Mouse (Mus musculus): ENCODE data around the gene Lkaaear1. TPM values are rescaled to one million over a fixed set of nuclear protein-coding genes. Genes with fewer than 3 reads are reported as not detected.
A peak's percentile ranks its signal among the peaks of the same experiment; 100 is the strongest.

Lkaaear1 gene
- polyA plus RNA-seq, 1 experiment from 2014 or later: not detected

DNA sequence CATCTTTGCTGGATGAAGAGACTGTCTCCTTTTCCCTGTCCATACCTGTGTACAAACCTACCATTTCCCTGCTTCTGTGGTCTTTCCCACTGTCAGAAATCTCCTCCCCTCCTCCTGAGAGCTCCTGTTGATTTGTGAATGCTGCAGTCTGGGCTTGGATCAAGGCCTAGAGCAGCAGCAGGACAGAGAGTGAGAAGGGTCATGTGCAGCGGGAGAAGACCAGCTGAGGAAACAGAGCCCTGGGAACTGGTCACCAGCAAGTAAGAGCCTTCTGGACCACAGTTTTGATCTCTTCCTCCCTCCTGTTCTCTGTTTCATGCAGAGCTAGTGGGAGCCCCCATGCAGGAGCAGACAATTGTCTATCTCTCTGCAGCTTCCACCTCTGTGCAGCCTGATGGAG is 2.5 kb downstream of the Lkaaear1 start:
- H3K36me3 ChIP-seq (ENCODE audit: poor library complexity, severe bottlenecking): peaks cover 2% of the 10 kb centered on the region; the same call in 1 of the 2 replicates
- 94% methylated on average over 1 of the region's 1 CpGs for WGBS
- peaks cover 2% of the 10 kb centered on the region; the same call in 1 of the 2 replicates for H3K27me3 ChIP-seq

DNA sequence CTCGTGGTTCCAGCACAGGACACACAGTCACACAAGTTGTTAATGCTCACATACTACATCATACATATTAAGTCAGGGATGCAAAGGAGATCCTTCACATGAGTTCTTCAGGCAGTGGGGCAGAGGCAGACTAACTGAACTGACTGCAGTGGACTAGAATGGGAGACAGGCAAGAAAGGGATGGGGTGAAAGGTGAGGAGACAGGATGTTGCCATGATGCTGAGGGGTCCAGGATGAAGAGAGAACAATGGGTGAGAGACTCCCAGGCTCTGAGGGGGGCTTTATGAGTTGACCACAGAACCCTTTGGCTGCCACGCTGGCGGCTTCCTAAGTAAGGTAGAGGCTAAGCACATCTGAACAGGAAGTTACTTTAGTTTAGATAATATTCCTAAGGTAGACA is 3.7 kb downstream of the Lkaaear1 start:
- Histone ChIP-seq H3K4me3 (peak overlapping the region; percentile 70; the same call in 1 of the 2 replicates), H3K9ac (0 out of 2 replicates have a peak overlapping the region, but pooled peaks have one; percentile 85), H3K36me3 (ENCODE audit: poor library complexity, severe bottlenecking) (peaks cover 6% of the 10 kb centered on the region; the same call in 1 of the 2 replicates), H3K9me3 (replicated peaks) (no peaks in the 10 kb centered on the region), H3K27me3 (peaks cover 2% of the 10 kb centered on the region; the same call in 1 of the 2 replicates), H3K27ac (no peak overlapping the region), H3K4me1 (peaks cover 17% of the 10 kb centered on the region), H3K4me2 (peak overlapping the region; percentile 81)
- 91% methylated on average over 3 of the region's 3 CpGs for WGBS
- ATAC-seq: no peak

More for the DNA sequence above, 2.5 kb downstream of the Lkaaear1 start:
- no peak overlapping the region for H3K4me3 ChIP-seq
- peaks cover 17% of the 10 kb centered on the region for H3K4me1 ChIP-seq
- no peak for ATAC-seq
- no peaks in the 10 kb centered on the region for H3K9me3 ChIP-seq (replicated peaks)
- H3K9ac ChIP-seq: 0 out of 2 replicates have a peak overlapping the region, but pooled peaks have one; percentile 16
- no peak overlapping the region for H3K27ac ChIP-seq
- H3K4me2 ChIP-seq: no peak overlapping the region

DNA sequence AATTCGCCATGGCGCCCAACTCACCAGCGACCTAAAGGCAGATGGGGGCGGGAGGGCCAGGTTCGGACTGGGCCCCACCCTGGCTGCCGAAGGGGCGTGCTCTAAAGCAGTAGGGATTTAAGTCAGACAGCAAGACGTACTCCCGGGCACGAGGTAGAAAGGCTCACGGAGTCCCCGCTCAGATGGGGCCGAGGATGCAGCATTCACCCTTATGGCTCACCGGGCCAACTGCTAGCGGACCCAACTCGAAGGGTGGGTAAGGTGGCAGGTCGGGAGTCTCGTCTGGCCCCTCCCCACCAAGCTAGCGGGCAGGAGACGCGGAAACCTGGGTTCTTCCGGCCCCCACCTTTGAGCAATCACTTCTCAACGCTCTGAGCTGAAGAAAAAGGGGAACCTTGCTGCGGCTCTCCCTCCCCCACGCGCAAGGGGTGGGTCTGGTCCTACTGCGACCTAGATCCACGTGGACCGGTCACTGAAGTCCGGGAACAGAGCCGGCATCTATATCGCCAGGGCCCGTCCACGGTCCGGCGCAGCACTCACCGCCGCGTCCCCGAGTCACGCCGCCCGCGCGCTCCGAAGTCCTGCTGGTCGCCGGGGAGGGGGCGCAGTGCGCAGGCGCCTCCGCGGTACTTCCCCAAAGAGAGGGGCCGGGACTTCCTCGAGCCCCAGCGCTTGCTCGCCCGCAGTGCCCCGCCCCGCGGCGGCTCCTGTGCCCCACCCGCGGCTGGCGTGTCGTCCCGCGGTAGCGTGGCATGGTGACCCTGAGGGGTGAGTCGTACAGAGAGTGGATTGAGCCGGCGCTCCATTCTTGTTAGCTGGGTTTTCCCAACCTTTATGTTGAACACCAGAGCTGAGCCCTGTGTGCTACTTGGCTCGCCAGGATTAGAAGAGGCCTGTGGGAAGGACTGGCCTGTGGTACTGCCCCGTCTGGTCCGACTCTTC is 4.6 kb downstream of the Lkaaear1 start, which contains the start of gene Rgs19:
Gene Rgs19 (minus strand): TSS at position 639 of the 942 bp plus-strand sequence.
- H3K27me3 ChIP-seq: peaks cover 2% of the 10 kb centered on the region; the same call in 1 of the 2 replicates

DNA sequence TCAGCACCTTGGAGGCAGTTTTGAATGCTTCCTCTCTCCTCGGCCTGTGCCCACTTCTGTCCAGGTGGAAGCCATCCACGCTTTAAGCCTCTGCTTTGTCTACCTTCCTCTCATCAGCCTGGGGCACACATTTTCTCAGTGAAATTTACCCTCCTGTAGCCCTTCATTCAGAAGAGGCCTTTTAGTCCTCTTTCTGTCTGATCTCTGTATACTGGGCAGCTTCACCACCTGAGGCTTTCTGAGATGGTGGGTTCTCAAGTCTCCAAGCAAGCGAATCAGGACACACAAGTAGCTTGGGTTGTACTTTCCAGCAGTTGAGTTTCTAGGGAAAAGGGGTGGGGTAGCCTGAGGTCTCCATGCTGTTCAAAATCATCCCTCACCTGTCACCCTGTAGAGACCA is 5.9 kb downstream of the Lkaaear1 start:
- ATAC-seq: no peak
- no peak overlapping the region for H3K9ac ChIP-seq
- H3K4me3 ChIP-seq: peak overlapping the region; percentile 70; the same call in 1 of the 2 replicates
- H3K27me3 ChIP-seq: peaks cover 2% of the 10 kb centered on the region; the same call in 1 of the 2 replicates
- H3K9me3 ChIP-seq (replicated peaks): no peaks in the 10 kb centered on the region
- peaks cover 17% of the 10 kb centered on the region for H3K4me1 ChIP-seq
- H3K36me3 ChIP-seq (ENCODE audit: poor library complexity, severe bottlenecking): peaks cover 27% of the 10 kb centered on the region
- H3K4me2 ChIP-seq: peak overlapping the region; percentile 81
- 86% methylated on average over 3 of the region's 3 CpGs for WGBS
- H3K27ac ChIP-seq: no peak overlapping the region

More for the DNA sequence above, 4.6 kb downstream of the Lkaaear1 start, which contains the start of gene Rgs19:
- Histone ChIP-seq H3K4me3 (peak within 1 kb of the TSS; percentile 70), H3K9ac (peak within 1 kb of the TSS; percentile 85), H3K27ac (peak within 1 kb of the TSS; percentile 57; the same call in 1 of the 2 replicates), H3K4me1 (peaks cover 17% of the 10 kb centered on the region), H3K4me2 (peak within 1 kb of the TSS; percentile 81), H3K36me3 (ENCODE audit: poor library complexity, severe bottlenecking) (peaks cover 15% of the 10 kb centered on the region), H3K9me3 (replicated peaks) (no peaks in the 10 kb centered on the region)
- under 1% methylated on average over 70 of the region's 75 CpGs for WGBS
- ATAC-seq: peak; percentile 89

DNA sequence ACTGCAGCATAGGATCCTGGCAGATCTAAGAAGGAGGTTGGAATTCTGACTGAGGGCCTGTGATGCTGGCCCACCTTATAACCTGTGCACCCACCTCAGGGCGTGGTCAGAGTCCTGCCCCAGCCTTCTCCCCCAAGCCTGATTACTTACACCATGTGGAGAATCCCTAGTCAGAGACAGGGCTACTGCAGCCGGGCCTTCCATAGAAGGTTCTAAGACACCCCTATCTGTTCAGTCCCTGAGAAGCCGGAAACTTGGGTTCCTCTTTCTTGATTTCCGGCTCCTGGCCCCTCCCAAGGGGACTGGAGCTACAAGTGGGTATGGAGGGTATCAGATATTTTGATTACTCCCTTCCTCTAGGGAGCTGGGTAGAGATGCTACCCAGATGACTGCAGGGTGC is 6.7 kb downstream of the Lkaaear1 start:
- Histone ChIP-seq H3K27ac (no peak overlapping the region), H3K9ac (no peak overlapping the region), H3K4me2 (no peak overlapping the region), H3K4me1 (peaks cover 17% of the 10 kb centered on the region), H3K9me3 (replicated peaks) (no peaks in the 10 kb centered on the region), H3K36me3 (ENCODE audit: poor library complexity, severe bottlenecking) (peaks cover 34% of the 10 kb centered on the region), H3K4me3 (no peak overlapping the region), H3K27me3 (peaks cover 2% of the 10 kb centered on the region; the same call in 1 of the 2 replicates)
- ATAC-seq: no peak
- 89% methylated on average over 4 of the region's 4 CpGs for WGBS

DNA sequence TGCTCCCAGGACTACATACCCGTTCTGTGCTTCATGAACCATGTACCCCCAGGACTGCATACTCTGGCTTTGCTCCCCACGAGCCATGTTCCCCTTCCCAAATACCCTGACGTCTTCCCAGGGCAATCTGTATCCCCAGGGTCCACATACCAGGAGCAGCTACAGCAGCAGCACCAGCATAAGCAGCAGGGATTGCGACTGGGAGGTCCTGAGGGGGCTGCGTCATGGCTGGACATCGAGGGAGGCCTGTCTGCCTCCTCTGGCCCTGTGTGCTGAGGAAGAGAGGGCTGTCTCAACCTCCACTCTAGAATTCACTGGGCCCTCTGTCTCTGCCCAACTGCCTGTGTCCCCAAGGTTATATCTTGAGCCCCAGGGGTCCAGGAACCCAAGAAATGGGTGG is 7.2 kb downstream of the Lkaaear1 start:
- peaks cover 39% of the 10 kb centered on the region for H3K36me3 ChIP-seq (ENCODE audit: poor library complexity, severe bottlenecking)
- H3K27me3 ChIP-seq: peaks cover 2% of the 10 kb centered on the region; the same call in 1 of the 2 replicates
- no peak overlapping the region for H3K4me3 ChIP-seq
- peaks cover 17% of the 10 kb centered on the region for H3K4me1 ChIP-seq
- H3K9me3 ChIP-seq (replicated peaks): no peaks in the 10 kb centered on the region
- ATAC-seq: no peak
- no peak overlapping the region for H3K4me2 ChIP-seq
- 87% methylated on average over 6 of the region's 6 CpGs for WGBS
- no peak overlapping the region for H3K27ac ChIP-seq
- H3K9ac ChIP-seq: no peak overlapping the region

DNA sequence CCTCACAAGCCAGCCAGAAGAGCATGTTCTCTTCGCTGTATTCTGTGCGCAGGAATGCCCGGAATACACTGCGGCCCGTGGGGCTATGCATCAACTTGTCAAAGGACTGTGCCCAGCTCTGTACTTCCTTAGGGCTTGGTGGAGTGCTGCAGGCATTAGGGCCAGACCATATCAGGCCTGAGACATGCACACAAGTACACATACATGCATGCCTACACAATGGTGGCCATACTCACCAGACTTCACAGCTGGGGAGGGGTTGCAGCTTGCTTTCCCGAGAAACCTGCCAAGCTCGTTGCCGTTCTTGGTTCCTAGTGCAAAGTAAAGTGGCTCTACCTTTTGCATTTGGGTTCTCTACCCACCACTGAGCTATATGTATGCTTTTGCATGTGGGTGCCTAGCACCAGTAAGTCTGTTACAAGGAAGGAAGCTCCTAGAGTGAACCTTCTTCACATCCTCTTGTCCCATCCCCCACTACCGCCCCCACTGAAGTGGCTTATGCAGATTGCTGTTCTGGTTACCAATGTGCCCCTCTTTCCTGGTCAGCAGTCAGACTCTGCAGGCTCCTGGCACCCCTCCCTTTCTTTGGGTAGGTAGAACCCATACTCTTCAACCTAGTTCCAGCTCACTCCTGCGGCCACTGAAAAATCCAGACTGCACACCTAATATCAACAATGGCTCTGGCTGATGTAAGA is 8.6 kb downstream of the Lkaaear1 start:
- peaks cover 48% of the 10 kb centered on the region for H3K36me3 ChIP-seq (ENCODE audit: poor library complexity, severe bottlenecking)
- no peak overlapping the region for H3K27ac ChIP-seq
- H3K27me3 ChIP-seq: no peaks in the 10 kb centered on the region
- H3K4me3 ChIP-seq: no peak overlapping the region
- no peak for ATAC-seq
- H3K4me2 ChIP-seq: no peak overlapping the region
- peaks cover 17% of the 10 kb centered on the region for H3K4me1 ChIP-seq
- no peak overlapping the region for H3K9ac ChIP-seq
- 89% methylated on average over 10 of the region's 10 CpGs for WGBS
- H3K9me3 ChIP-seq (replicated peaks): no peaks in the 10 kb centered on the region

DNA sequence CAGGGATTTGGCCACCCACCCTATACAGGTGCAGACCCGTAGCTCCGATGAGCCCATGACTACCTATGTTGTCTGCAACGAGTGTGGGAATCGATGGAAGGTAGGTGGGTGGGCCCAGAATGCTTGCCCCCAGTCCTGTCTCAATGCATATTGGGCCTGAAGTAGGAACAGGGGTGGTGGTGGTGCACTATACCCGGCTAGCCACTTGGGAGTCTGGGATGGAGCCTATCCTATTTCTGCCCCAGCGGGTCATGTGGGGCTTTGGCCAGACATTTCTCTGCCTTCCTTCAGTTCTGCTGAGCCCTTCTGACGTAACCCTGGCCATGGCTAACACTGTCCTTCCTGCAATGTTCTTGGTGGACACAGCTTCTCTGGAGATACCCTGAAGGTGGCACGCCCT is 10.7 kb downstream of the Lkaaear1 start:
- 96% methylated on average over 8 of the region's 8 CpGs for WGBS
- Histone ChIP-seq H3K36me3 (ENCODE audit: poor library complexity, severe bottlenecking) (peaks cover 48% of the 10 kb centered on the region), H3K27me3 (no peaks in the 10 kb centered on the region), H3K4me1 (peaks cover 6% of the 10 kb centered on the region), H3K4me3 (no peak overlapping the region), H3K4me2 (no peak overlapping the region), H3K27ac (no peak overlapping the region), H3K9ac (no peak overlapping the region), H3K9me3 (replicated peaks) (no peaks in the 10 kb centered on the region)
- ATAC-seq: no peak

DNA sequence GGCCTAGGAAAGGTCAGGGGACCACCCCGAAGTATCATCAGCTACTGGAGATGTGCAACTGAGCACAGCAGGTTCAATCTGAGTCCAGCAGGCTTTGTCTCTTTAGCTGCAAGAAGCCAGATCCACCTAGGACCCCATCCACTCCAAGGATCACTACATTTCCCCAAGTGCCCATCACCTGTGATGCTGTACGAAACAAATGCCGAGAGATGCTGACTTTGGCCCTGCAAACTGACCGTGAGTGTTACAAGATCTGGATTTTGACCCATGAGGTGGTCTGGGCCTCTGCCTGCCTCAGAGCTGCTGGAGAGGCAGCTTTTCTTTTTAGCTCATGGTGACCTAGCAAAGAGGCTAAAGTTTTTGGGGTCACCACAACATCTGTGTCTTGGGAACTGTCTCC is 12.6 kb downstream of the Lkaaear1 start:
- Histone ChIP-seq H3K27ac (no peak overlapping the region), H3K27me3 (no peaks in the 10 kb centered on the region), H3K36me3 (ENCODE audit: poor library complexity, severe bottlenecking) (peaks cover 45% of the 10 kb centered on the region), H3K9me3 (replicated peaks) (no peaks in the 10 kb centered on the region), H3K4me3 (no peak overlapping the region), H3K4me2 (no peak overlapping the region), H3K9ac (no peak overlapping the region), H3K4me1 (peaks cover 13% of the 10 kb centered on the region)
- WGBS: 93% methylated on average over 4 of the region's 4 CpGs
- ATAC-seq: no peak

DNA sequence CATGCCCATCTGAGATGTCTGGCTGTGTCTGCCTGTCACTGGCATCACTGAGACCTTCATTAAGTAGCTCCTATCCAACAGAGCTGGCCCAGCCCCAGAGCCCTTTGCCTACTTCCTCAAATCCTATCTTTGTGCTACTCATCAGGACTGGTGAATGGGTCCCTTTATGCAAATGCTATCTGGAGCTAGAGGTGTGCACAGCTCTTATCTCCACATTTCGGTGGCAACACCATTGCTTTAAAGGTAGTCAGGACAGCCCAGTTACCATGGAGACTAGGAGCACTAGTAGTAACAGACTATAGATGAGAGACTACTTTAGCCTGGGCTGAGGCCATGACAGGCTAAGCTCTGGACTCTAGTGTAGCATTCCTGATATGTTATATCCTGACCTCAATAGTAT is 13.5 kb downstream of the Lkaaear1 start:
- H3K4me2 ChIP-seq: no peak overlapping the region
- H3K27ac ChIP-seq: no peak overlapping the region
- peaks cover 18% of the 10 kb centered on the region for H3K4me1 ChIP-seq
- no peaks in the 10 kb centered on the region for H3K27me3 ChIP-seq
- 94% methylated on average over 1 of the region's 1 CpGs for WGBS
- peaks cover 43% of the 10 kb centered on the region for H3K36me3 ChIP-seq (ENCODE audit: poor library complexity, severe bottlenecking)
- no peak for ATAC-seq
- no peak overlapping the region for H3K9ac ChIP-seq
- no peaks in the 10 kb centered on the region for H3K9me3 ChIP-seq (replicated peaks)
- no peak overlapping the region for H3K4me3 ChIP-seq

DNA sequence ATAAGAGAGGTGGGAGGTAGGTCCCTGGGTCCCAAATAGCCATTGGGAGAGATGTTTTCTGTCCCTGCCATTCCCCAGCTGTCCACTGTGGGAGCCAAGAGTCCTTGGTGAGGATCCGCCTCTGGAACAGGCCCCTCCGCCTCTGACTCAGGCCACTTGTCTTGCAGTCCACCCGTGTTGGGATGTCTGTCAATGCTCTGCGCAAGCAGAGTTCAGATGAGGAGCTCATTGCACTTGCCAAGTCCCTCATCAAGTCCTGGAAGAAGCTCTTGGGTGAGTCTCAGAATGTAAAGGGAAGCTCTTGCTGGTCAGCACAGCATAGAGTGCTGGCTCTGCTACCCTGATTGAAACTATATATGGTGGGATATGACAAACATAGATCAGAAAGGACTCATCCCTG is 14.9 kb downstream of the Lkaaear1 start:
- Histone ChIP-seq H3K9ac (no peak overlapping the region), H3K4me3 (no peak overlapping the region), H3K27ac (no peak overlapping the region), H3K4me2 (no peak overlapping the region), H3K9me3 (replicated peaks) (no peaks in the 10 kb centered on the region), H3K27me3 (no peaks in the 10 kb centered on the region), H3K36me3 (ENCODE audit: poor library complexity, severe bottlenecking) (peaks cover 31% of the 10 kb centered on the region), H3K4me1 (peaks cover 22% of the 10 kb centered on the region)
- ATAC-seq: no peak
- WGBS: 64% methylated on average over 4 of the region's 4 CpGs

DNA sequence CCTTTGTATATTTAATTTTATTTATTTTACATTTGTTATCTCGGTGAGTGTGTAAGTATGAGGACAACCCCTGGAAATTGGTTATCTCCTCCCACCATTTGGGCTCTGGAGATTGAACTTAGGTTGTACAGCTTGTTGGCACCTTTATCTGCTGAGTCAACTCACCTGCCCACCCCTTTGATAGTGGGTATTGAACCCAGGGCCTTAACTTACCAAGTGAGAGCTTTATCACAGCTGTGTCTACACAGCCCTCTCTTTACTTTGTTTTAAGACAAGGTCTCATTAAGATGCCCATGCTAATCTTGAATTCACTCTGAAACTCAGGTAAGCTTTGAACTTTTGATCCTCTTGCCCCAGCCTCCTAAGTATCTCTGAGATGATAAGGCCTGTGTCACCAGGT is 16.3 kb downstream of the Lkaaear1 start:
- Histone ChIP-seq H3K4me3 (no peak overlapping the region), H3K4me2 (no peak overlapping the region), H3K27me3 (no peaks in the 10 kb centered on the region), H3K36me3 (ENCODE audit: poor library complexity, severe bottlenecking) (peaks cover 17% of the 10 kb centered on the region), H3K9me3 (replicated peaks) (no peaks in the 10 kb centered on the region), H3K9ac (no peak overlapping the region), H3K4me1 (peaks cover 22% of the 10 kb centered on the region), H3K27ac (no peak overlapping the region)
- no peak for ATAC-seq
- 100% methylated on average over 1 of the region's 1 CpGs for WGBS
